Mouse (Mus musculus) telencephalon, adult 2 months (tissue): ENCODE measurements around the gene Ncln.

Source experiments
- DNase-seq: peaks from one replicate; pipeline ENCODE4 v3.0.0-alpha.2; 2011; ENCODE audit warnings: low read depth, low spot score

Ncln gene

GRCm38 (mm10) chr10:81517227-81517626 lies 21.0 kb upstream of the Ncln start:
- DNase-seq, result no peak

GRCm38 (mm10) chr10:81513798-81514197 lies 17.6 kb upstream of the Ncln start:
- DNase-seq, result no peak

- DNase-seq, result no peak
These were observed 14.1 kb upstream of the Ncln start for GRCm38 (mm10) chr10:81510246-81510810.

- DNase-seq, result no peak
These were observed 11.7 kb upstream of the Ncln start for GRCm38 (mm10) chr10:81507691-81508489.

- no peak for DNase-seq
These were observed 10.9 kb upstream of the Ncln start for GRCm38 (mm10) chr10:81507095-81507494.

- no peak for DNase-seq
These were observed 8.9 kb upstream of the Ncln start for GRCm38 (mm10) chr10:81505016-81505664.

GRCm38 (mm10) chr10:81502658-81503057 lies 6.5 kb upstream of the Ncln start:
- no peak for DNase-seq

- no peak for DNase-seq
These were observed 5.7 kb upstream of the Ncln start for GRCm38 (mm10) chr10:81501863-81502262.

- no peak for DNase-seq
These were observed 3.8 kb upstream of the Ncln start, which contains the start of gene S1pr4 for GRCm38 (mm10) chr10:81500032-81500431. Gene S1pr4 (minus strand): TSS chr10:81500132.

- no peak for DNase-seq
These were observed 3.2 kb upstream of the Ncln start for GRCm38 (mm10) chr10:81499250-81499901.

- DNase-seq, result no peak
These were observed 2.4 kb upstream of the Ncln start for GRCm38 (mm10) chr10:81498316-81499249.

- no peak for DNase-seq
These were observed 1.4 kb upstream of the Ncln start for GRCm38 (mm10) chr10:81497401-81498270.

- DNase-seq, result no peak
These were observed 777 bp upstream of the Ncln start for GRCm38 (mm10) chr10:81496969-81497368.

- DNase-seq, result no peak
These were observed 452 bp downstream of the Ncln start for GRCm38 (mm10) chr10:81495616-81496263.

- DNase-seq, result no peak
These were observed 1.0 kb downstream of the Ncln start for GRCm38 (mm10) chr10:81495151-81495550.

- no peak for DNase-seq
These were observed 1.7 kb downstream of the Ncln start for GRCm38 (mm10) chr10:81494260-81495041.

- DNase-seq, result no peak
These were observed 2.5 kb downstream of the Ncln start for GRCm38 (mm10) chr10:81493601-81494220.

GRCm38 (mm10) chr10:81492606-81493240 lies 3.5 kb downstream of the Ncln start:
- DNase-seq, result no peak
